Mouse (Mus musculus): Measurements from ENCODE around the gene Rpa1. TPM values are rescaled to one million over a fixed set of nuclear protein-coding genes. Genes with fewer than 3 reads are reported as not detected.

The Rpa1 gene
- polyA plus RNA-seq, 1 experiment from 2014 or later = 85.0 TPM

DNA sequence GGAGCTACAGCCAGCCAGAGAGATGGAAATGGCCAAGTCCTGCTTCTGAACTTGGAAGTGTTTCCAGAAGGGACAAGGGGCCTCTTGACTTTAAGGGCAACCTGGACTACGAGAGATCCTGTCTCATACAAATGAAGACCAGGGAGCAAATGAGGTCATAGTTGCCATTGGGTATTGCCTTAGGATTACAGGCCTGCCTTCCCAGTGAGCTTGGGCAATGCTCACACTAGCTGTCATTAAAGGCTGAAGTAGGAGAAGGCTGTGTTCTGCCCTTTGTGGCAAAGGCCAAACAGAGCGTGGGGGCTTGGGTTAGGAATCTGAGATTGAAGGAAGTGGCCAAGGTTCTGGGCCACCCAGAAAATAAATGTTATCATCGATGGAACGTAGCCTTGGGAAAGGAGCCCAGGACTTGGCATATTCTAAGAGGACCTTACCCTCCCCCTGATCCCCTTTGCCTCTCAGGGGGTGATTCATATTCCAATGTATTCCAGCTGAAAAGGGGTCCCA, 97.1 kb downstream of the Rpa1 start:
- Histone ChIP-seq H3K4me1 (ENCODE audit: control insufficient read depth, insufficient read depth, low read length) (peaks cover 5% of the 10 kb centered on the region; the same call in 1 of the 2 replicates), H3K4me3 (ENCODE audit: low read depth, low read length) (no peak overlapping the region), H3K4me2 (ENCODE audit: low read depth, low read length) (no peak overlapping the region), H3K9me3 (ENCODE audit: control insufficient read depth, low read length) (no peaks in the 10 kb centered on the region), H3K27me3 (replicated peaks; ENCODE audit: control insufficient read depth, insufficient read depth, low read length) (no peaks in the 10 kb centered on the region), H3K36me3 (ENCODE audit: control insufficient read depth, insufficient read depth, low read length) (no peaks in the 10 kb centered on the region), H3K9ac (ENCODE audit: low read depth, low read length) (no peak overlapping the region), H3K27ac (replicated peaks; ENCODE audit: low read depth, low read length) (no peak overlapping the region)
- 63% methylated on average over 4 of the region's 4 CpGs for WGBS
- DNase-seq (ENCODE audit: low spot score) = no peak
- no peak for ATAC-seq (ENCODE audit: low read depth)

DNA sequence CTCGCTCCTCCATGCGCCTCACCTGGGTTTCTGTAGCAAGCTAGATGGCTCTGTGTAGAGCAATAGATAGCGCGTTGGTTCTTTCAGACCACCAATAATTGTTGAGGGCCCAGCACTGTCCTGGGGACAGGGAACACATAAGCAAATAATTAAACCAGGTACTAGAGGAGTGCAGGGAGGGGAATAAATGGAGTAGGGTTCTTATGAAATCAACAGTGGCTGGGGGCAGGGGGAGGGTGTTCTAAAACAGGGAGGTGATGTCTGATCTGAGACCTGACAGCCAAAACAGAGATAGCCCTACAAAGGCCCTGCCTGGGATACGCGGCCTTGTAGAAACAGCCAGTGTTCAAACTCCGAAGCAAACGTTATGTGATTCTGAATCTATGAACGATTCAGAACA, 98.5 kb downstream of the Rpa1 start:
- no peak for ATAC-seq (ENCODE audit: low read depth)
- Histone ChIP-seq H3K27ac (replicated peaks; ENCODE audit: low read depth, low read length) (no peak overlapping the region), H3K36me3 (ENCODE audit: control insufficient read depth, insufficient read depth, low read length) (no peaks in the 10 kb centered on the region), H3K9ac (ENCODE audit: low read depth, low read length) (no peak overlapping the region), H3K9me3 (ENCODE audit: control insufficient read depth, low read length) (no peaks in the 10 kb centered on the region), H3K4me2 (ENCODE audit: low read depth, low read length) (no peak overlapping the region), H3K4me3 (ENCODE audit: low read depth, low read length) (no peak overlapping the region), H3K4me1 (ENCODE audit: control insufficient read depth, insufficient read depth, low read length) (peaks cover 12% of the 10 kb centered on the region; the same call in 1 of the 2 replicates), H3K27me3 (replicated peaks; ENCODE audit: control insufficient read depth, insufficient read depth, low read length) (no peaks in the 10 kb centered on the region)
- no peak for DNase-seq (ENCODE audit: low spot score)
- 83% methylated on average over 9 of the region's 9 CpGs for WGBS

Small RNAs within 50 kb of the gene (microRNA-seq; reads per million reads assigned to microRNA genes)
- not detected for gene Gm47300 (ENCODE audit: borderline number of aligned reads)

Other genes with a start within 250 kb of the Rpa1 start
- 13.1 and 17.8 TPM in 2 replicates for gene Hic1, start 178.8 kb downstream of the Rpa1 start, polyA plus RNA-seq (2014; fragmentation: Nextera tagmentation; extraction: Ambion mirVana)
- gene Ovca2, start 169.5 kb downstream of the Rpa1 start, polyA plus RNA-seq (2014; fragmentation: Nextera tagmentation; extraction: Ambion mirVana) = 23.1 and 26.5 TPM in 2 replicates
- 22.5 and 23.8 TPM in 2 replicates for gene Dph1, start 157.1 kb downstream of the Rpa1 start, polyA plus RNA-seq (2014; fragmentation: Nextera tagmentation; extraction: Ambion mirVana)
- gene Rtn4rl1, start 154.5 kb downstream of the Rpa1 start, polyA plus RNA-seq (2014; fragmentation: Nextera tagmentation; extraction: Ambion mirVana) = 4.9 TPM in 2 replicates
- 7.8 and 10.2 TPM in 2 replicates for gene Smyd4, start 109 bp upstream of the Rpa1 start, polyA plus RNA-seq (2014; fragmentation: Nextera tagmentation; extraction: Ambion mirVana)
- gene Serpinf1, start 74.4 kb upstream of the Rpa1 start, polyA plus RNA-seq (2014; fragmentation: Nextera tagmentation; extraction: Ambion mirVana) = 354 and 373 TPM in 2 replicates
- not detected in 2 replicates for gene Serpinf2, start 91.3 kb upstream of the Rpa1 start, polyA plus RNA-seq (2014; fragmentation: Nextera tagmentation; extraction: Ambion mirVana)
- gene Wdr81, start 106.4 kb upstream of the Rpa1 start, polyA plus RNA-seq (2014; fragmentation: Nextera tagmentation; extraction: Ambion mirVana) = 5.7 and 7.0 TPM in 2 replicates
- gene Tlcd2, start 113.4 kb upstream of the Rpa1 start, polyA plus RNA-seq (2014; fragmentation: Nextera tagmentation; extraction: Ambion mirVana) = 19.1 and 22.7 TPM in 2 replicates
- 76.6 and 83.5 TPM in 2 replicates for gene Prpf8, start 138.5 kb upstream of the Rpa1 start, polyA plus RNA-seq (2014; fragmentation: Nextera tagmentation; extraction: Ambion mirVana)
- 0.59 and 0.70 TPM in 2 replicates for gene Rilp, start 161.8 kb upstream of the Rpa1 start, polyA plus RNA-seq (2014; fragmentation: Nextera tagmentation; extraction: Ambion mirVana)
- gene Scarf1, start 165.2 kb upstream of the Rpa1 start, polyA plus RNA-seq (2014; fragmentation: Nextera tagmentation; extraction: Ambion mirVana) = 6.9 and 7.2 TPM in 2 replicates
- gene Slc43a2, start 183.4 kb upstream of the Rpa1 start, polyA plus RNA-seq (2014; fragmentation: Nextera tagmentation; extraction: Ambion mirVana) = 4.3 and 5.3 TPM in 2 replicates
- 81.7 and 86.3 TPM in 2 replicates for gene Pitpna, start 239.8 kb upstream of the Rpa1 start, polyA plus RNA-seq (2014; fragmentation: Nextera tagmentation; extraction: Ambion mirVana)

Data from embryonic facial prominence, embryonic 14.5 days (tissue).